Mouse (Mus musculus): ENCODE measurements at regions not wholly inside any gene's neighbourhood (a gene's known extent, or its start where the extent isn't known, plus 50 kb on each side); places are given as distances from the start of the nearest gene placed in this dataset.

- TF ChIP-seq POLR2A (IDR thresholded peaks at IDR 0.05; ENCODE audit: extremely low read depth, insufficient read depth, low read length), result no peak
- no peak for TF ChIP-seq CTCF (IDR thresholded peaks at IDR 0.05; ENCODE audit: low read depth, low read length)
Observed at GRCm38 (mm10) chr4:84032505-84032904, 507.2 kb downstream of the Ccdc171 start.

Data from liver, adult 2 months (tissue).